Mouse (Mus musculus) megakaryocyte-erythroid progenitor cell, adult 5-6 weeks (primary cell): Measurements from ENCODE around the gene Slc4a1. TPM values are rescaled to one million over a fixed set of nuclear protein-coding genes. Genes with fewer than 3 reads are reported as not detected.

Experiments
- ATAC-seq: replicated peaks from 2 replicates; pipeline ENCODE4 v1.8.0; 2016; ENCODE audit warnings: mild to moderate bottlenecking, inconsistent platforms; ENCODE audit not compliant: severe bottlenecking, poor library complexity, low FRiP score, low TSS enrichment
- total RNA-seq, 2 experiments: library from RNA; stranded (forward) in 1 of 2; stranded (reverse) in 1 of 2; fragments of 200-1000, 215-1000 nt in 1 of 2; fragments of >200 nt in 1 of 2; fragmentation: Nextera tagmentation in 1 of 2; gene quantifications; 2 replicates each; pipeline ENCODE4 v1.2.3; 2014 to 2017

Gene Slc4a1
- total RNA-seq, 2 experiments from 2014 or later = 0.46 to 6.8 TPM

DNA sequence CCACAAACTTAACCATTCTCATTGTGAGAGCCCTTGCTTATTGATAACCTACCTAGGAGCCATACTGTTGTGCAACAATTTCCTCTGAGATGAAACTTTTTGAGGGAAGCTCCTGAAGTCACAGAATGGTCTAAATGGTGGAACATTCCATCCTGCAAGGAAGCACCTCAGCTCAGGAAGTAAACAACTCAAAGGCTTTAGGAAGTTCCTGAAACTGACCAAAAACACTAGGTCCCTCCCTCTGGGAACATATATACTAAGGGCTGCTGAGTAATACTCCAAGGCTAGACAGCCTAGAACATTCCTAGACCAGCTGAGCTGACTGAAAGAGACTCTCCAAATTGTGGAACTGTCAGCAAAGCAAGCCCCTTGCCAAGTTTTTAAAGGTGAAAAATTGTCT is 32.9 kb downstream of the Slc4a1 start:
- ATAC-seq = no peak

DNA sequence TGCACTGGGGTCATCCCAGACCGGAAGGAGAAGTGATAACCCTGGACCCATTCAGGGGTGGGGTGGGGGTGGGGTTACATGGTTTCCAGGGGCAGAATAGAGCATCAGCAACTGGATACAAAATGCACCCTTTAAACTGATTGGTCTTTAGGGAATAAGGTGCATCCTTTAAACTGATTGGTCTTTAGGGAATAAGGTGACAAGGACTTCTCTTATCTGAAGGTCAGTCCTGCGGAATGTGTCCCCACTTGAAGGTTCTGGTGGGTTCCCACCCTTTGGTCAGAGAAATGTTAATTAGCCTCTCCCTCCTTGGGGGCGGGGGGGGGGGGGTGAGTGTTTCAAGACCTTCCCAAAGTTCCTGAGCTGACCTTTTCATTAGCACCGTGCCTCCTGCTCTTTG is 34.2 kb downstream of the Slc4a1 start:
- ATAC-seq = no peak

DNA sequence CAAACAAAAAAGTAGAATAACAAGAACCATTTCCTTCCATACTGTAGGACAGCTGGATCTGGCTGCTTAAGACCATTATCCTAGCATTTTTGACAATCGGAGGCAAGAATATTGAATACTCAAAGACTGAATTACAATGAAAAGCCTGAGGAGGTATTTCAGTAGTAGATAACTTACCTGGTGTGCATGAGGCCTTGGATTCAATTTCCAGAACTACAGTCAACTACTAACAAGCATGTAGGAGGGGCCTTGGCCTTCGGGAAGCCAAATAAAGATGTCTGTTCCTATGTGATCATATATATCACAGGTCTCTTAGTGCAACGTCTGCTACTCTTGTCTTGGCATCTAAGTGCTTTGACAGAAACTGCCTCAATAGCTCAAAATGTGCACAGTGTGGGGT is 36.0 kb downstream of the Slc4a1 start:
- ATAC-seq = no peak

DNA sequence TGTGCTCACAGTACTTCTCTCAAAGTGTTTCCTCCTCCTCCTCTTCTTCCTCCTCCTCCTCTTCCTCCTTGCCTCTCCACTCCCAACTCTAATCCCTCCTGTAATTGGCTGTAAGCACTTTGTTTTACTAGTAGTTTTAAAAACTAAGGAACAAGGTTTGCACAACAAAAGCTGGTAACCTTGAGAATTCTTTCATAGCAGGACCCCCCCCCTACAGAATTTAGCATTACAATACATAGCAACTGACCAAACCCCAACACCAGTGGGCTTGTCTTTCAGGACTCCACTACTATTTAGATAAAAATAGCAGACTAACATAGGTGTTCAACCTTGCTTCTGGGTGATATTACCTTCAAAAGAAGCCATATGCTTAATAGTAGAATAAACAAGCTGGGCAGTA is 36.5 kb downstream of the Slc4a1 start:
- no peak for ATAC-seq

DNA sequence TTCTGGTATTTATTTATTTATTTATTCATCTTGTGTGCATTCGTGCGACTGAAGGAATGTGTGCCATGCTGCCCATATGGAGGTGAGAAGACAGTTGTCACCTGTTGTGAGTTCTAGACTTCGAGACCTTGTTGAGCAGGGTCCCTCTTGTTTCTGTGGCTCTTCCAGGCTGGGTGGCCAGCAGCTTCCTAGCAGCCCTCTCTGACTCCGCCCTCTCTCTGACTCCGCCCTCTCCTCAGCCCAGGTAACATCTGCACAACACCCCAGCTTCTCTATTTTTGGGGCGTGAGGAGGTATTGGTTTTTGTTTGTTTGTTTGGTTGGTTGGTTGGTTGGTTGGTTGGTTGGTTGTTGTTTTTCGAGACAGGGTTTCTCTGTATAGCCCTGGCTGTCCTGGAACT is 38.2 kb downstream of the Slc4a1 start:
- no peak for ATAC-seq

DNA sequence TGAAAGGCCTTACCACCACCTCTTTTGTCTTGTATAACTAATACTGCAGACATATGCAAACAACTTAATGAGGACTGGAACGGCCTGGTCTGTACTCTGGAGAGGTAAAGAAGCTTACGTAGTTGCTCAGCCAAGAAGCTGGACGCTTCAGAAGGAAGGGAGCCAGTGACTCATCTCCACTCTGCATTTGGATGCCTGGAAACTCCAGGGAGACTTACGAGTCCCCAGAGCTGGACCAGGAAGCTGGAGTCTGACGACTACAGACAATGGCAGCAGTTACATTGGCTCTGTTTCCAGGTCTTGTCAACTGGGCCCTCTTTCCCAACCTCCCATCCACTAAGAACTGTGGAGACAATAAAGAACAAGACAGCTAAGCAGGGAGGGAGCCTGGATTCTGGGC is 38.8 kb downstream of the Slc4a1 start:
- no peak for ATAC-seq

DNA sequence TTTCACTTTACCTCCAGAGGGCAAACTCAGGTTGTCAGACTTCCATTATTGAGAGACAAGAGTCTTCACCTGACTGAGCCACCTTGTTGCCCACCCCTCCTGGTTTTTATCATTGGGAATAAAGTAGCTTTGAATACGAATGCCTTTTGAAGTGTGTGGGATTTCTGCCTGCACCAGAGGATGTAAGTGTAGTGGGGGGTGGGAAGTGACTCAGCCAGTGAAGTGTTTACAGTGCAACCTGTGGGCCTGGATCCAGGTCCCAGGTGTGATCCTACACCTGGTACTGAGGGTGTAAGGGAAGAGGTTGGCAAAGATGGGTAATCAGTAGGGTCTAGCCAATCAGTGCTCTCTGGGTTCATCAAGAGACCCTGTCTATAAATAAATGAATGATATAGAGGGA is 42.5 kb downstream of the Slc4a1 start:
- no peak for ATAC-seq

DNA sequence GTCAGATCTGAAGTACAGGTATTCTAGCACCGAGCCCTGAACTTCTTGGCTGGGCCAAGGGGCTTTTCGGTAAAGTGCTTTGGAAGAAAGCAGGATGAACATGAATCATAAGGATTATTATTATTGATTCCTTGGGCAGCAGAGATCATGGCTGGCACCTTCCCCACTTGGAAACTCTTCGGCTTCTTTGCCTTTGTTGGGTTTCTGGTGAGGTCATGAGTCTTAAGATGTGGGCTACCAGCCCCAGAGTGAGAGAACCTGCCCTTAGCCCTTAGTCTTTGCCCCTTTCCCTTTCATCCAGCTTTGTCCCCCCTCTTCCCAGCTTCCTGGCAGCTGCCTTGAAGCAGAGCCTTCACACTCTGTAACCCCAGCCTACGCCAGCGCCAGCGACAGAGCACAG is 44.1 kb downstream of the Slc4a1 start:
- ATAC-seq = no peak

DNA sequence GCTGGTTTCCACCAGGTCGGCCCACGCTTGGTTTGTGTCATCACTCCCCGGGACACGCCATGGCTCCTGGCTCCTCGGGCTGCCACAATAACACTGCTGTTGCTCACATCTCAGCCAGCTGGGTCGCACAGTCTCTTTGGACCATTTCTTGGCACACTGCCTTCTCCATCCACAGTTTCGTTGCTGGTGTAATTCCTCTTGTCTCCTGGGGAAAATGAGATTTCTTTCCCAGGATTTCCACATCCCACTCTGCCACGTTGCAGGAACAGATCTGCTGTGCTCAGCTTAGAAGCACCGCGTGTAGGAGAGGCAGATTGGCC is 45.4 kb downstream of the Slc4a1 start:
- ATAC-seq = no peak

DNA sequence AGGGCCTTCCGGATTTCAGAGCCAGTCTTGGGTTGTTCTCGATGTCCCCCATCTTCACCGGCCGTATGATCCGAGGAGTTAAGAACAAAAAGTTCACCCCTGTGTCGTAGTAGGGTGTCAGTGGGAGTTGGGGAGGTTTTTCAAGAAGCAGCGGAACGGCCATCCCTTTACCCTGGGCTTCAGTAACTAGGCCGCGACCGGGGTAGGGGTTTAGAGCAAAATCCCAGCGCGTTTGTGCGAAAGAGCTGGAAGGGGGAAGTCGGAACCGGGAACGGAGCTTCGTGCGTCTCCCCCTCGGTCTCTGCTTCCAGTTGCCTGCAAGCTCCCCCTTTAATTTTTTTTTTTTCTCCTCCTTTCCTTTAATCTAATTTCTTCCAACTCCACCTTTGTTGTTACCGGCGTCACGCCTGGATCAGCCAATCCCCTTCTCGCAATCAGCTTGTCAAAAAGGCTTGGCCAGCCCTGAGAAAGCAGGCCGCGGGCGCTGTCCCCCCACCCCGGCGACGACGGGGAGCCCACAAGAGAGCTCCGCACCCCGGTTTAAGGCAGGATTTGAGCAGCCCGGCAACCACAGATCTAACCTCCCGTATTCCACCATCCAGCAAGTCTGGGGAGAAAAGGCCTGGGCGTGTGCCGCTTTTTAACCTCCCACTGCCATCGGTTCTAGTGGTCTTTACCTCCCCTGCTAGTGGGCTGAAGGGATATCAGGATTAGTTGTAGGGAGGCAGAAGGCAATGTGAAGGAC is 45.9 kb downstream of the Slc4a1 start:
- ATAC-seq = peak; percentile 46

DNA sequence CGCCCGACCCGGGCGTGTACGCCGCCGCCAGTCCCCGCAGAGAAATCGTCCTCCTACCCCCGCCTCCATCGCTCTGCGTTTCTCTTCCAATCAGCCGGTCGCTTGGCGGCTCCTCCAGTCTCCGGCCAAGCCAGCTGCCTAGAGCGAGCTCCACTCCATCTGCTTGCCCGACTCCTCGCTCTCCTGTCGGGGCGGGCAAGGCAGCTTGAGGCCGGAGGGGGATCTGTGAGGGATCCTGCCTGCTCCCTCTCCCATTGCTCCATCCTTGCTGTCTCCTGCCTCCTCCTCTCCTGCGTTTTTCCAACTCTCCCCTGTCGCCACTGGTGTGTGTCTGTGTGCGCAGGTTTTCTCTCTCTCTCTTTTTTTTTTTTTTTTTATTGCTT is 46.6 kb downstream of the Slc4a1 start, which contains the start of gene Ubtf:
Ubtf (minus strand) TSS at position 333 of the 383 bp plus-strand sequence.
- peak; percentile 69 for ATAC-seq

DNA sequence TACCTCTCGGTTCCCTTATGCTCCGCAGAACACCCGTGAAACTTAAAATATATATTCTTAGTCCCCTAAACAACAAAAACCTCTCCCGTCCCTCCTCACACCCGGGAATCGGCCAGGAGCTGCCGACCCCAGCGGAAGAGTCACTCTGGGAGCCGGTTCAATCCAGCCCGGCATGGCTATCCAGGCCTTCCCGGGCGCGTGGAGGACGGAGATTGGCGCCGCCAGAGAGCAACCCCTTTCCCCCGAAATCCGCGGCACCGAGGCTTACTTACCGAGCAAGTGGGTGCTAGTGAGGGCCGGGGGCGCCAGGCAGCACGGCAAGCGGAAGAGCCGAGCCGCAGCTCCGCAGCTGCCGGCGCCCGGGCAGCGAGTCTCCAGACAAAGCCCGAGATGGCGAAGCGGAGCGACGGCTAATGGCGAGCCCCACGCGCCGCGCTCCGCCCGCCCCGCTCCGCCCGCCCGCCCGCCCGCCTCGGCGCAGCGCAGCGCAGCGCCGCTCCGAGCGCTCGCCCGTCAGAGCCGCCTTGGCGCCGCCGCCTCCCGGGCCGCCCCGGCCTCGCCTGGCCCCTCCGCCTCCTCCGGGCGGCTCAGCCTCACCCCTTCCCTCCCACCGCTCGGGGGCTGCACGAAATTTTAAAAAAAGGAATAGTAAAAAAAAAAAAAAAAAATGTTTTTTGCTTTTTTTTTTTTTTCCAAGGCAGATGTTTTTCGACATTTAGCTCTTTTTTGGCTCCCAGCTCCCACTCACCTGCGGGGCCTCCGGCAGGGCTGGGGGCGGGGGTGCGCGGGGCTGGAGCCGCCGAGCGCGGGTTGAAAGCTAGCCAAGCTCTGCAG is 47.2 kb downstream of the Slc4a1 start:
- no peak for ATAC-seq

DNA sequence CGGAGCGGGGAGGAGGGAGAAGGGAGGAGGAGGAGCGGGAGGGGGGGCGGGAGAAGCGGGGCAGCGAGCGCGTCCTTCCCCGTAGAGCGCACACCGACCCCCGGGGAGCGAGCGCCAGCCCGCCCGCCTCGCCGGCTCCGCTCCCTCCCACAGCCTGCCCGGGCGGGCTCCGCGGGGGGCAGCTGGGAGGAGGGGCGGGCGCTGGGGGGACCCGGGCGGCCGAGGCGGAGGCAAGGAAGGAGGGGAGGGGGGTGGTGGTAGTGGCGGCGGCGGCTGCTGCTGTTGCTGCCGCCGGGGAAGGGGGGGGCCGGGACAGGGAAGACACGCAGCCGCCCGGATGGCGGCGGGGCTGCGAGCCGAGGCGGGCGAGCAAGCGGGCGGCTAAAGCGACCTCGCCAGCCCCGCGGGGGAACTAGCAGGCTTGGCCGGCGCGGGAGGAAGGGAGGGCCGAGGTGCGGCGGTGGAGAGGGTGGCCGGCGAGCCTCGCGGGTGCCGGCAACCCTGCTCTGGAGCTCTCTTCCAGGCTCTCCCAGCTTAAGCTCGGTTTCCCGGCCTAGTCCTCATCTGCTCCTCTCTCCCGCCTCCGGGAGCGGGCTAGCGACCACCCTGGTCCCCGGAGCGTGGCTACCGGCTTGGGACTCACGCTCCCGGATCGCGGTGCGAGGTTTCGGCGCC is 48.0 kb downstream of the Slc4a1 start:
- no peak for ATAC-seq

DNA sequence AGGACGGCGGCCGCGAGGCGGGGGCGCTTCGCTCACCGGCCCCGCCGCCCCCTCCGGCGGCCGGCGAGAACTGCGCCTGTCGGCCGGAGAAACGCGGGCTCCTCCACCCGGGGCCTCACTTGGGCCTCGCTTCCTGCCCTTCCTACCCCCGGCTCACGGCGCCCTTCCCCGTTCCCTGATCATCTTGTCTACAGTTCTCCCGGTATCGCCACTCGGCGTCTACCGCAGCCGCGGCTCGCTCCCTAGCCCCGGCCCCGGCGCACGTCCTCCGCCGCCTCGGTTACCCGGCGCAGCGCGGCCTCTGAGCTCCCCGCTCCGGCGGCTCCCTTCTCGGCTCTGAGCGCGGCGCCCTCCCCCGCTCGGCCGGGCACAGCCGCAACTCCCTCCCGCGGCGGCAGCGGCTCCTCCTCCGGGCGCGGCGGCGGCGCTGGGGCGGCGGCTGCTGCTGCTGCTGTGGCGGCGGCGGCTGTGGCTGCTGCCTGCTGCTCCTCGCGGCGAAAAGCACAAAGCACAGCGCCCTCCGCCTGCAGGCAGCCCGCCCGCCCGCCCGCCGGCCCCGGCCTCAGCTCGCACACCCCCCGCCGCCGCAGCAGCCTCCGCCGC is 48.6 kb downstream of the Slc4a1 start:
- no peak for ATAC-seq

DNA sequence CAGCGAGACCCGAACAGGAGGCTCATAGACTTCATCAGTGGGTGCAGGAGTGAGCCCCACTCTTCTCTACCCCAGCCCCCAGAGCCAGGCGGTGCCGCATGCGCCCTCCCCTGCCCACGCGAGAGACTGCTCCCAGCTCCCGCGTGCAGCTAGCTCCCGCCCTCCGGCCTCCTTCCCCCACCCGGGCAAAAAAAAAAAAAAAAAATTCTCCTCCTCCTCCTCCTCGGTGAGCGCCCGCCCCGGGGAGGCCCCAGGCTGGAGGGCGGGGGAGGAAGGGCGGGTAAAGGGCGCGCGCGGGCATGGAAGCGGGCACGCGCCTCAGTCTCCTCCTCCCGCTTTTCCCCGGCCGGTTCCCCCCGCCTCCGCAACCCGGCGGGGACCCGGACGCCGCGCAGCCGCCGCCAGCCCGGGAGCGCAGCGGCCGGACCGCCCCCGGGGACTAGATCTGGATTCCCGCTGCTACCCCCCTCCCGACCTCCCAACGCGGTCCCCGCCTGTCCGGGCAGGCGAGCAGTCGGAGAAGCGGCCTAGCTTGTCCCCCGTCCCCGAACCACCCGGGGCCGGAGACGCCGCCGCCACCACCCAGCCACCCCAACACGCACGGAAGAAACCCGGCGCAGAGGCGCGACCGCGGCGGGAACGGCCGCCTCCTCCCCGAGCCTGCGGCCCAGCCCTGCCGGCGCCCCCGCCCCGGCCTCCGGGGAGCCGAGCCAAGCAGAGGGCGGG is 49.3 kb downstream of the Slc4a1 start:
- peak; percentile 47 for ATAC-seq

DNA sequence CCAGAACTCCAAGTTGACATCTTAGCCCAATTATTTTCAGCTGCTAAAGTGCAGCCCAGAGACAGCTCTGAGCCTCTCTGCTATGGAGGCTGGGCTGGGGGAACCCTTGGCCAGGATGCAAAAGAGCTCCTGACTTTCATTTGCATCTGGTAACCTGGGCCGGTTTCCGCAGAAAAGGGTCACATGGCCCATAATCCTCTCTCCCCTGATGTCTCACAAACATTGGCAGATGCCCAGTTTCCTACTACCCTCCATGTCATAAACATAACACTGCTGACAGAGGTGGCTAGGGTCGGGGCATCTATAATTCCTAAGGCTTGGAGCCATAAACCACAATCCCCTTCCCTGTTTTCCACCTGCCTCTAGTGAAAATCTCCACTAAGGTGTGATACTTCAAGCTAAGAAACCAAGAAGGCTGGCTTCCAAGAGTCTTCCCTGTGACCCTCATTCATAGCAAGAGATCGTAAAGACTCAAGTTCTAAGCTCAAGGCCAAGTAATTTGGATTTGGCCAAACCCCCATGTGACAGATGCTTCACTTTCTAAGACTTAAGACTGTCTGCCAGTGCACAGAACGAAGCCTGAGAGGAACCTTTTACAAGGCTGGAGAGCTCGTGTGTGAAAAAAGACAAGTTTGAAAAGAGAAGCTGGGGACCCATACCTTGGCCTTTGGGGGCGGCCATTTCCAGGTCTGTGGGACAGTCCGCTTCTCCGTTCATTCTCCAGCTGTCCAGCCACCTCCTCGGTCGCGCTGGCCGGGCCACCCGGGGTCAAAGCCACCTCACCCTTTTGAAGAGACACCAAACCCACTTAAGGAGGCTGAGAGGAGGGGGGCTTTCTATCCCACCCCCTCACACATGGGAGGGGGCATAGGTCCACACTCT is 50.1 kb downstream of the Slc4a1 start:
- no peak for ATAC-seq

DNA sequence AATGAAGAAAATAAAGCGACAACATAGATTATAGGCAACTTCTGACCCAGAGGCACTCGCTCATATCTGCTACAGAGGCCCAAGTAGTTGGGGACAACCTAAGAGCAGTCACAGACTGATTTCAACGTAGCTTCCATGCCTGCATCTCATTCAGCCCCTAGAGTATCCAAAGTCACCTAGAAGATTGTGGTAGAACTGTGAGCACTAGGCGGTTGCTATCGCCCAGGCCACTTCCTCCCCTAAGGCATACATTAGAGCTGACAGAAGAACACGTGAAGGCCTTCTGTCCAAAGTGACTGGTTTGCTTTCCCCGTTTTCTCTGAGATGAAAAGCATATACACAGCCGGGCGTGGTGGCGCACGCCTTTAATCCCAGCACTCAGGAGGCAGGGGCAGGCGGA is 51.7 kb downstream of the Slc4a1 start:
- ATAC-seq = no peak

DNA sequence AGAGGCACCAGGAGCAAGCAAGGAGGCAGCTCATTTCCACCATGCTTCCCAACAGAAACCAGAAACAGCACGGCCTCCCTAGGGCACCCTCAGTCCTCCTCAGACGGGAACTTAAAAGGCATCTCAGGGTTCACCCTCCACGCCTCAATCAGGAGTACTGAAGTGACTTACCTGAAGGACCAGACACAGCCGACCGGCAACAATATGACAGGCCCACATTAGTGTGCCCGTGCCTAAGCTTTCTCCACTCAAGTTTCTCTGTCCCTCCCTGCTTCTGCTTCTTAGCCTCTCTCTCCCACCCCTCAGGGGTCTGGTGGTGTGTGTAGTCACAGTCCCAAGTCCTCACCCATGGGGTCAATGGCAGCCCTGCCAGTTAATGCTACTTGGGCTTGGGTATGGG is 53.4 kb downstream of the Slc4a1 start:
- ATAC-seq = no peak

DNA sequence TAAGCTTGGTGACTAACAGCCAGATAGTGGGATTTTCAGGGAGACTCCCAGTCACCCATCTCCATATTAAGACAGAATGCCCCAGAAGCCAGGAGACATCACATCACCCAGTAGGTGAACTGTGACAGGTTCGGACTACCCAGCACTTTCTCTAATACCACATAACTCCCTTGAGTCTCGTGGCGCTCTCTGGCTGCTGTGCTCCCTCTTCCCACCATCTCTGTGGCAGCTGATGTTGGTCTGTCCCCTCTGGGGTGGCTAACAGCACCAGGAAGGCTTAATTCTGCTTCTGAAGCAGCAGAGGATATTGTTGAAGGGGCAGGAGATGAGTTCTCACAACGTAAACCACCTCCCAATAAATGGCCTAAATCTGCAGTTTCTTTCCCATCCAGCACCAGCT is 54.0 kb downstream of the Slc4a1 start:
- ATAC-seq = no peak
